Mouse (Mus musculus) ES-Bruce4 (cell line): ENCODE results near the gene Grin2a.

Source experiments
- CTCF ChIP-seq: IDR thresholded peaks from one replicate; pipeline ENCODE4 v1.8.1; 2011; ENCODE audit warnings: low read depth, low read length
- EP300 ChIP-seq: IDR thresholded peaks from 2 replicates; pipeline ENCODE4 v1.6.1; 2011; ENCODE audit warnings: low read depth, low read length; ENCODE audit not compliant: insufficient read depth
- POLR2A ChIP-seq: IDR thresholded peaks from one replicate; pipeline ENCODE4 v1.8.1; 2011; ENCODE audit warnings: low read length; ENCODE audit not compliant: insufficient read depth

GRCm38 (mm10) chr16:9873001-9873400 lies 122.4 kb downstream of the Grin2a start:
- TF ChIP-seq POLR2A (no peak), CTCF (no peak), EP300 (no peak)
